8 mouse cellular contexts compared by ENCODE assay signal in the genomic region with DNA sequence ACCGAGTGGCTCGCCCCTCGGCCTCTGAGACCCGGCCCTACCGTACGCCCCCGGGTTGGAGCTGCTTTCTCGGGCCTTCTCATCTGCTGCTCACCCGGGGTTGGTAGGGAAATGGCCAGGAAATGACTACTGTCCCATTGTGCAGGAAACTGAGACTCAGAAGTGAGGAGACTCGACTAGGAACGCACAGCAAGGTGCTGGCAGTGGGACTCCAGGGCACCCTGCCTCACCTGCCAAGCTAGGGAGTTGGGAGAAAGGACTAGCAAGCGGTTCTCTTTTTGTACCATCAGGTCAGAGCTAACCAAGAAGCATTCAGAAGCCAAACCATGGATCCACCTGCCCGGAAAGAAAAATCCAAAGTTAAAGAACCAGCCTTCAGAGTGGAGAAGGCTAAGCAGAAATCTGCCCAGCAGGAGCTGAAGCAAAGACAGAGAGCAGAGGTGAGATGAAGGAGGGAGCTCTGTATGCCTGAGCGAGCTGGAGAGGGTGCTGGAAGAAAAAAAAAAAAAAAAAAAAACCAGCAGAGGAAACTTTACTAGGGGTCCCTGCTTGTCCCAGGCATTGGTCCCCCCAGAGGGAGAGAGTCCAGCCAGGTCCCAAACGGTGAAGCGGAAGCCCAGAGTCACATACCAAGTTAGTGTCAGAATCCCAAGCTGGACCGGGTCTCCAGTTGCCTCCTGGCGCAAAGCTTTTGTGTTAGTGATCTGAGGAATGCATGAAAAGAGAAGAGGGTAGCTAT. TPM values are rescaled to one million over a fixed set of nuclear protein-coding genes. Genes with fewer than 3 reads are reported as not detected.
DNase-seq lines count a peak whose midpoint lies in the region; ATAC-seq and TF ChIP-seq lines count a peak whose summit lies in the region.

No protein-coding gene starts in this region.

- peak overlapping the region; percentile 85 for H3K9ac ChIP-seq in kidney, embryonic 14.5 days (ENCODE audit: low read depth, low read length)
- H3K9ac ChIP-seq in hindbrain, embryonic 11.5 days (ENCODE audit: low read depth, low read length), result peak overlapping the region; percentile 77

- no peak; the same call in 1 of the 2 replicates for ATAC-seq in kidney, embryonic 14.5 days (ENCODE audit: low FRiP score, low TSS enrichment)
- peak; percentile 25; the same call in 1 of the 2 replicates for ATAC-seq in hindbrain, embryonic 11.5 days (ENCODE audit: low FRiP score)

- H3K36me3 ChIP-seq in kidney, embryonic 14.5 days (ENCODE audit: control insufficient read depth, insufficient read depth, low read length), result peaks cover 11% of the 10 kb centered on the region; the same call in 1 of the 2 replicates
- H3K36me3 ChIP-seq in hindbrain, embryonic 11.5 days (ENCODE audit: control insufficient read depth, insufficient read depth, low read length), result no peaks in the 10 kb centered on the region; the same call in 1 of the 2 replicates

- no peak for DNase-seq in kidney, adult 9 months
- DNase-seq in hindbrain, embryonic 11.5 days (ENCODE audit: low spot score), result no peak
- peak; percentile 12 for DNase-seq in lung, postnatal 36 days
- no peak for DNase-seq in layer of hippocampus, adult 9-11 months
- no peak for DNase-seq in thymus, postnatal 25 days
- no peak for DNase-seq in adrenal gland, postnatal 10 days

- 0 out of 2 replicates have a peak, but pooled peaks have one; percentile 2 for TF ChIP-seq POLR2A in bone marrow, adult 2 months (IDR thresholded peaks at IDR 0.05; ENCODE audit: borderline replicate concordance, control insufficient read depth, low read depth, low read length)

- peak overlapping the region; percentile 24; the same call in 1 of the 2 replicates for H3K27ac ChIP-seq in kidney, embryonic 14.5 days (ENCODE audit: low read depth, low read length)
- peak overlapping the region; percentile 35 for H3K27ac ChIP-seq in bone marrow, adult 2 months (ENCODE audit: control insufficient read depth, insufficient read depth, low read depth, low read length, poor library complexity)
- H3K27ac ChIP-seq in hindbrain, embryonic 11.5 days (ENCODE audit: low read depth, low read length), result peak overlapping the region; percentile 56; the same call in 1 of the 2 replicates

- no peaks in the 10 kb centered on the region for H3K9me3 ChIP-seq in kidney, embryonic 14.5 days (ENCODE audit: control insufficient read depth, low read length)
- no peaks in the 10 kb centered on the region for H3K9me3 ChIP-seq in hindbrain, embryonic 11.5 days (ENCODE audit: control insufficient read depth, low read length)

- H3K4me3 ChIP-seq in kidney, embryonic 14.5 days (ENCODE audit: low read length), result peak overlapping the region; percentile 87
- peak overlapping the region; percentile 96 for H3K4me3 ChIP-seq in bone marrow, adult 2 months (replicated peaks; ENCODE audit: control insufficient read depth, low read depth, low read length)
- H3K4me3 ChIP-seq in hindbrain, embryonic 11.5 days (ENCODE audit: low read depth, low read length), result peak overlapping the region; percentile 77

- 10% methylated on average over 18 of the region's 18 CpGs for WGBS in kidney, embryonic 14.5 days
- 22% methylated on average over 17 of the region's 18 CpGs for WGBS in bone marrow, adult 2 months
- 7% methylated on average over 18 of the region's 18 CpGs for WGBS in hindbrain, embryonic 11.5 days

- TF ChIP-seq CTCF in bone marrow, adult 2 months (IDR thresholded peaks at IDR 0.05; ENCODE audit: control insufficient read depth, insufficient read depth, low read length), result no peak; the same call in 1 of the 2 replicates

- peak overlapping the region; percentile 72 for H3K4me2 ChIP-seq in kidney, embryonic 14.5 days (replicated peaks; ENCODE audit: low read depth, low read length)
- H3K4me2 ChIP-seq in hindbrain, embryonic 11.5 days (replicated peaks; ENCODE audit: low read depth, low read length), result peak overlapping the region; percentile 64

- H3K27me3 ChIP-seq in kidney, embryonic 14.5 days (ENCODE audit: control insufficient read depth, insufficient read depth, low read length), result no peaks in the 10 kb centered on the region
- H3K27me3 ChIP-seq in hindbrain, embryonic 11.5 days (ENCODE audit: control insufficient read depth, insufficient read depth, low read length), result no peaks in the 10 kb centered on the region

- no peaks in the 10 kb centered on the region for H3K4me1 ChIP-seq in kidney, embryonic 14.5 days (ENCODE audit: control insufficient read depth, insufficient read depth, low read length)
- peaks cover 6% of the 10 kb centered on the region for H3K4me1 ChIP-seq in bone marrow, adult 2 months (ENCODE audit: control insufficient read depth, insufficient read depth, low read length)
- no peaks in the 10 kb centered on the region; the same call in 1 of the 2 replicates for H3K4me1 ChIP-seq in hindbrain, embryonic 11.5 days (replicated peaks; ENCODE audit: control insufficient read depth, insufficient read depth, low read length)

RNA-seq across cellular contexts. Expression of a gene that starts 0.6 kb away (rescaled TPM):
- 131 and 180 TPM in 2 replicates for polyA plus RNA-seq in kidney, embryonic 14.5 days (2014; fragmentation: Nextera tagmentation; extraction: Ambion mirVana)
- polyA plus RNA-seq in bone marrow, adult 2 months (2011; ENCODE audit: insufficient read depth, insufficient read length, low replicate concordance, missing spikeins), result 46.6 and 64.0 TPM in 2 replicates
- 177 and 201 TPM in 2 replicates for polyA plus RNA-seq in hindbrain, embryonic 11.5 days (2014; fragmentation: Nextera tagmentation; extraction: Ambion mirVana)
- 10 to 100 TPM; 24.6 to 27.8 TPM for total RNA-seq in adrenal gland, postnatal 10 days (2021)

RNA-seq across cellular contexts. Expression of a gene that starts 5.9 kb away (rescaled TPM):
- polyA plus RNA-seq in kidney, embryonic 14.5 days (2014; fragmentation: Nextera tagmentation; extraction: Ambion mirVana), result 0.49 and 1.3 TPM in 2 replicates
- polyA plus RNA-seq in bone marrow, adult 2 months (2011; ENCODE audit: insufficient read depth, insufficient read length, low replicate concordance, missing spikeins), result 173 and 189 TPM in 2 replicates
- 9.9 and 11.1 TPM in 2 replicates for polyA plus RNA-seq in hindbrain, embryonic 11.5 days (2014; fragmentation: Nextera tagmentation; extraction: Ambion mirVana)
- total RNA-seq in adrenal gland, postnatal 10 days (2021), result 1 to 10 TPM; 4.9 to 7.5 TPM

RNA-seq across cellular contexts. Expression of a gene that starts 21.8 kb away (rescaled TPM):
- 10.2 and 11.0 TPM in 2 replicates for polyA plus RNA-seq in kidney, embryonic 14.5 days (2014; fragmentation: Nextera tagmentation; extraction: Ambion mirVana)
- 5.8 TPM in 2 replicates for polyA plus RNA-seq in bone marrow, adult 2 months (2011; ENCODE audit: insufficient read depth, insufficient read length, low replicate concordance, missing spikeins)
- 7.4 and 8.3 TPM in 2 replicates for polyA plus RNA-seq in hindbrain, embryonic 11.5 days (2014; fragmentation: Nextera tagmentation; extraction: Ambion mirVana)
- total RNA-seq in adrenal gland, postnatal 10 days (2021), result 10 to 100 TPM; 13.5 to 15.9 TPM

RNA-seq across cellular contexts. Expression of a gene that starts 22.3 kb away (rescaled TPM):
- polyA plus RNA-seq in kidney, embryonic 14.5 days (2014; fragmentation: Nextera tagmentation; extraction: Ambion mirVana), result 0.16 TPM in 1 of 2 replicates, not detected in the other
- polyA plus RNA-seq in bone marrow, adult 2 months (2011; ENCODE audit: insufficient read depth, insufficient read length, low replicate concordance, missing spikeins), result not detected in 2 replicates
- polyA plus RNA-seq in hindbrain, embryonic 11.5 days (2014; fragmentation: Nextera tagmentation; extraction: Ambion mirVana), result not detected in 2 replicates
- under 1 TPM; 0.27 to 0.39 TPM for total RNA-seq in adrenal gland, postnatal 10 days (2021)

RNA-seq across cellular contexts. Expression of a gene that starts 36.8 kb away (rescaled TPM):
- 33.6 and 37.6 TPM in 2 replicates for polyA plus RNA-seq in kidney, embryonic 14.5 days (2014; fragmentation: Nextera tagmentation; extraction: Ambion mirVana)
- 2.4 and 5.0 TPM in 2 replicates for polyA plus RNA-seq in bone marrow, adult 2 months (2011; ENCODE audit: insufficient read depth, insufficient read length, low replicate concordance, missing spikeins)
- 31.1 and 37.0 TPM in 2 replicates for polyA plus RNA-seq in hindbrain, embryonic 11.5 days (2014; fragmentation: Nextera tagmentation; extraction: Ambion mirVana)
- 10 to 100 TPM; 24.9 to 25.6 TPM for total RNA-seq in adrenal gland, postnatal 10 days (2021)

Comparison
In these comparisons a context has a peak if more than half of its experiments do, and no peak if none do; other contexts are left out.
1. RNA of a gene that starts 5.9 kb away (polyA plus RNA-seq): 173 to 189 TPM in bone marrow, adult 2 months; 9.9 to 11.1 TPM in hindbrain, embryonic 11.5 days and 0.49 to 1.3 TPM in kidney, embryonic 14.5 days; every median in the first group is over 10 times any median in the second.
2. Peak in every context shown above with its lines, with median percentiles within 50 percentile points of each other: H3K27ac ChIP-seq and H3K4me3 ChIP-seq.